Mouse (Mus musculus): Measurements from ENCODE around the gene Asap2. TPM values are rescaled to one million over a fixed set of nuclear protein-coding genes. Genes with fewer than 3 reads are reported as not detected.

Gene Asap2
- polyA plus RNA-seq, 1 experiment from 2014 or later: 7.6 TPM

- Histone ChIP-seq H3K9me3 (ENCODE audit: control insufficient read depth, low read length) (no peaks in the 10 kb centered on the region), H3K9ac (ENCODE audit: low read length) (no peak overlapping the region), H3K4me1 (ENCODE audit: control insufficient read depth in 2 of 2, insufficient read depth in 2 of 2, low read length in 2 of 2) (peaks cover 16 to 23% of the 10 kb centered on the region in 2 experiments), H3K4me2 (ENCODE audit: low read length) (no peak overlapping the region), H3K27me3 (ENCODE audit: control insufficient read depth, insufficient read depth, low read length) (no peaks in the 10 kb centered on the region), H3K27ac (replicated peaks in 1 of 2; ENCODE audit: control insufficient read depth in 1 of 2, insufficient read depth in 1 of 2, low read depth in 2 of 2, low read length in 2 of 2) (no peak overlapping the region), H3K36me3 (ENCODE audit: control insufficient read depth, insufficient read depth, low read length) (peaks cover 40% of the 10 kb centered on the region), H3K4me3 (ENCODE audit: control insufficient read depth in 1 of 2, insufficient read depth in 1 of 2, low read depth in 1 of 2, low read length in 2 of 2) (no peak overlapping the region)
- 87% methylated on average over 4 of the region's 4 CpGs for WGBS
- no peak for ATAC-seq (ENCODE audit: insufficient number of reproducible peaks, insufficient read depth, low FRiP score, low read depth)
These were observed 238.4 kb downstream of the Asap2 start for GRCm38 (mm10) chr12:21228650-21229049.

GRCm38 (mm10) chr12:21229076-21229918 lies 239.0 kb downstream of the Asap2 start:
- no peaks in the 10 kb centered on the region for H3K27me3 ChIP-seq (ENCODE audit: control insufficient read depth, insufficient read depth, low read length)
- no peak overlapping the region for H3K4me2 ChIP-seq (ENCODE audit: low read length)
- no peaks in the 10 kb centered on the region for H3K9me3 ChIP-seq (ENCODE audit: control insufficient read depth, low read length)
- H3K9ac ChIP-seq (ENCODE audit: low read length): no peak overlapping the region
- no peak for ATAC-seq (ENCODE audit: insufficient number of reproducible peaks, insufficient read depth, low FRiP score, low read depth)
- H3K36me3 ChIP-seq (ENCODE audit: control insufficient read depth, insufficient read depth, low read length): peaks cover 37% of the 10 kb centered on the region
- H3K4me1 ChIP-seq (ENCODE audit: control insufficient read depth in 2 of 2, insufficient read depth in 2 of 2, low read length in 2 of 2): peaks cover 16 to 23% of the 10 kb centered on the region in 2 experiments
- no peak overlapping the region for H3K4me3 ChIP-seq (ENCODE audit: control insufficient read depth in 1 of 2, insufficient read depth in 1 of 2, low read depth in 1 of 2, low read length in 2 of 2)
- WGBS: 65% methylated on average over 17 of the region's 17 CpGs
- H3K27ac ChIP-seq (replicated peaks in 1 of 2; ENCODE audit: control insufficient read depth in 1 of 2, insufficient read depth in 1 of 2, low read depth in 2 of 2, low read length in 2 of 2): no peak overlapping the region

- no peak for ATAC-seq (ENCODE audit: insufficient number of reproducible peaks, insufficient read depth, low FRiP score, low read depth)
- WGBS: 84% methylated on average over 7 of the region's 7 CpGs
- peaks cover 56% of the 10 kb centered on the region for H3K36me3 ChIP-seq (ENCODE audit: control insufficient read depth, insufficient read depth, low read length)
These were observed 243.5 kb downstream of the Asap2 start for GRCm38 (mm10) chr12:21233727-21234126.

GRCm38 (mm10) chr12:21234560-21234959 lies 244.3 kb downstream of the Asap2 start:
- ATAC-seq (ENCODE audit: insufficient number of reproducible peaks, insufficient read depth, low FRiP score, low read depth): no peak
- Histone ChIP-seq H3K36me3 (ENCODE audit: control insufficient read depth, insufficient read depth, low read length) (peaks cover 64% of the 10 kb centered on the region), H3K4me3 (ENCODE audit: control insufficient read depth in 1 of 2, insufficient read depth in 1 of 2, low read depth in 1 of 2, low read length in 2 of 2) (no peak overlapping the region), H3K27ac (replicated peaks in 1 of 2; ENCODE audit: control insufficient read depth in 1 of 2, insufficient read depth in 1 of 2, low read depth in 2 of 2, low read length in 2 of 2) (no peak overlapping the region), H3K9me3 (ENCODE audit: control insufficient read depth, low read length) (no peaks in the 10 kb centered on the region), H3K27me3 (ENCODE audit: control insufficient read depth, insufficient read depth, low read length) (no peaks in the 10 kb centered on the region), H3K9ac (ENCODE audit: low read length) (no peak overlapping the region), H3K4me1 (ENCODE audit: control insufficient read depth in 2 of 2, insufficient read depth in 2 of 2, low read length in 2 of 2) (peaks cover 0 to 2% of the 10 kb centered on the region in 2 experiments; a peak in 1 of 4 replicates), H3K4me2 (ENCODE audit: low read length) (no peak overlapping the region)
- 88% methylated on average over 2 of the region's 2 CpGs for WGBS

More at GRCm38 (mm10) chr12:21233727-21234126, 243.5 kb downstream of the Asap2 start:
- H3K9me3 ChIP-seq (ENCODE audit: control insufficient read depth, low read length): no peaks in the 10 kb centered on the region
- no peak overlapping the region for H3K4me3 ChIP-seq (ENCODE audit: control insufficient read depth in 1 of 2, insufficient read depth in 1 of 2, low read depth in 1 of 2, low read length in 2 of 2)
- no peaks in the 10 kb centered on the region for H3K27me3 ChIP-seq (ENCODE audit: control insufficient read depth, insufficient read depth, low read length)
- no peak overlapping the region for H3K27ac ChIP-seq (replicated peaks in 1 of 2; ENCODE audit: control insufficient read depth in 1 of 2, insufficient read depth in 1 of 2, low read depth in 2 of 2, low read length in 2 of 2)
- H3K4me1 ChIP-seq (ENCODE audit: control insufficient read depth in 2 of 2, insufficient read depth in 2 of 2, low read length in 2 of 2): peaks cover 0 to 2% of the 10 kb centered on the region in 2 experiments; a peak in 1 of 4 replicates
- no peak overlapping the region for H3K4me2 ChIP-seq (ENCODE audit: low read length)
- H3K9ac ChIP-seq (ENCODE audit: low read length): no peak overlapping the region

GRCm38 (mm10) chr12:21241965-21242364 lies 251.7 kb downstream of the Asap2 start:
- WGBS: 85% methylated on average over 3 of the region's 3 CpGs
- Histone ChIP-seq H3K27ac (replicated peaks in 1 of 2; ENCODE audit: control insufficient read depth in 1 of 2, insufficient read depth in 1 of 2, low read depth in 2 of 2, low read length in 2 of 2) (no peak overlapping the region), H3K4me3 (ENCODE audit: control insufficient read depth in 1 of 2, insufficient read depth in 1 of 2, low read depth in 1 of 2, low read length in 2 of 2) (no peak overlapping the region), H3K27me3 (ENCODE audit: control insufficient read depth, insufficient read depth, low read length) (no peaks in the 10 kb centered on the region), H3K36me3 (ENCODE audit: control insufficient read depth, insufficient read depth, low read length) (peaks cover 70% of the 10 kb centered on the region), H3K9ac (ENCODE audit: low read length) (no peak overlapping the region), H3K9me3 (ENCODE audit: control insufficient read depth, low read length) (no peaks in the 10 kb centered on the region), H3K4me2 (ENCODE audit: low read length) (no peak overlapping the region), H3K4me1 (ENCODE audit: control insufficient read depth in 2 of 2, insufficient read depth in 2 of 2, low read length in 2 of 2) (no peaks in the 10 kb centered on the region)
- no peak for ATAC-seq (ENCODE audit: insufficient number of reproducible peaks, insufficient read depth, low FRiP score, low read depth)

- ATAC-seq (ENCODE audit: insufficient number of reproducible peaks, insufficient read depth, low FRiP score, low read depth): no peak
- H3K27me3 ChIP-seq (ENCODE audit: control insufficient read depth, insufficient read depth, low read length): no peaks in the 10 kb centered on the region
- no peak overlapping the region for H3K4me2 ChIP-seq (ENCODE audit: low read length)
- peaks cover 0 to 3% of the 10 kb centered on the region in 2 experiments; a peak in 1 of 4 replicates for H3K4me1 ChIP-seq (ENCODE audit: control insufficient read depth in 2 of 2, insufficient read depth in 2 of 2, low read length in 2 of 2)
- peaks cover 68% of the 10 kb centered on the region for H3K36me3 ChIP-seq (ENCODE audit: control insufficient read depth, insufficient read depth, low read length)
- H3K9me3 ChIP-seq (ENCODE audit: control insufficient read depth, low read length): no peaks in the 10 kb centered on the region
- no peak overlapping the region for H3K27ac ChIP-seq (replicated peaks in 1 of 2; ENCODE audit: control insufficient read depth in 1 of 2, insufficient read depth in 1 of 2, low read depth in 2 of 2, low read length in 2 of 2)
- no peak overlapping the region for H3K9ac ChIP-seq (ENCODE audit: low read length)
- no peak overlapping the region for H3K4me3 ChIP-seq (ENCODE audit: control insufficient read depth in 1 of 2, insufficient read depth in 1 of 2, low read depth in 1 of 2, low read length in 2 of 2)
- WGBS: 93% methylated on average over 11 of the region's 11 CpGs
These were observed 254.2 kb downstream of the Asap2 start for GRCm38 (mm10) chr12:21244375-21244960.

- peaks cover 82% of the 10 kb centered on the region for H3K36me3 ChIP-seq (ENCODE audit: control insufficient read depth, insufficient read depth, low read length)
- H3K4me3 ChIP-seq (ENCODE audit: control insufficient read depth in 1 of 2, insufficient read depth in 1 of 2, low read depth in 1 of 2, low read length in 2 of 2): no peak overlapping the region
- H3K4me2 ChIP-seq (ENCODE audit: low read length): no peak overlapping the region
- H3K9ac ChIP-seq (ENCODE audit: low read length): no peak overlapping the region
- no peak for ATAC-seq (ENCODE audit: insufficient number of reproducible peaks, insufficient read depth, low FRiP score, low read depth)
- peaks cover 0 to 3% of the 10 kb centered on the region in 2 experiments; a peak in 1 of 4 replicates for H3K4me1 ChIP-seq (ENCODE audit: control insufficient read depth in 2 of 2, insufficient read depth in 2 of 2, low read length in 2 of 2)
- H3K27me3 ChIP-seq (ENCODE audit: control insufficient read depth, insufficient read depth, low read length): no peaks in the 10 kb centered on the region
- WGBS: 55% methylated on average over 7 of the region's 7 CpGs
- no peak overlapping the region for H3K27ac ChIP-seq (replicated peaks in 1 of 2; ENCODE audit: control insufficient read depth in 1 of 2, insufficient read depth in 1 of 2, low read depth in 2 of 2, low read length in 2 of 2)
- no peaks in the 10 kb centered on the region for H3K9me3 ChIP-seq (ENCODE audit: control insufficient read depth, low read length)
These were observed 257.6 kb downstream of the Asap2 start for GRCm38 (mm10) chr12:21247711-21248392.

Measured in heart, embryonic 14.5 days (tissue).